Mouse (Mus musculus) layer of hippocampus, adult 2 months (tissue): ENCODE measurements at regions not wholly inside any gene's neighbourhood (a gene's known extent, or its start where the extent isn't known, plus 50 kb on each side); places are given as distances from the start of the nearest gene placed in this dataset.

Experiments used
- DNase-seq, 2 experiments: peaks; one replicate each; pipeline ENCODE4 v3.0.0; 2022; ENCODE audit warnings: low spot score in 2 of 2
- H3K27ac ChIP-seq: fragments of 200-600 bp; 2 replicates; pipeline ENCODE4 v1.8.1; 2022
- H3K4me3 ChIP-seq: fragments of 200-600 bp; 2 replicates; pipeline ENCODE4 v1.8.1; 2022; ENCODE audit warnings: mild to moderate bottlenecking
- CTCF ChIP-seq: fragments of 200-600 bp; conservative IDR thresholded peaks from 2 replicates; pipeline ENCODE4 v1.8.1; 2022; ENCODE audit warnings: antibody characterized with exemption, mild to moderate bottlenecking, moderate library complexity

GRCm38 (mm10) chr13:107944831-107945230 is 99.4 kb upstream of the Smim15 start:
- Histone ChIP-seq H3K4me3 (no peak overlapping the region), H3K27ac (peak overlapping the region; percentile 57; the same call in 1 of the 2 replicates)
- DNase-seq: no peak
- no peak for TF ChIP-seq CTCF

GRCm38 (mm10) chr13:107942979-107943378 is 101.3 kb upstream of the Smim15 start:
- Histone ChIP-seq H3K4me3 (no peak overlapping the region), H3K27ac (no peak overlapping the region)
- no peak for TF ChIP-seq CTCF
- no peak for DNase-seq

GRCm38 (mm10) chr13:107942297-107942962 is 101.8 kb upstream of the Smim15 start:
- no peak for DNase-seq
- TF ChIP-seq CTCF: no peak
- Histone ChIP-seq H3K4me3 (no peak overlapping the region), H3K27ac (no peak overlapping the region)

GRCm38 (mm10) chr13:107939916-107940646 is 104.2 kb upstream of the Smim15 start:
- TF ChIP-seq CTCF: no peak
- H3K27ac ChIP-seq: no peak overlapping the region

GRCm38 (mm10) chr13:107935611-107936010 is 108.6 kb upstream of the Smim15 start:
- Histone ChIP-seq H3K4me3 (no peak overlapping the region), H3K27ac (no peak overlapping the region)
- no peak for TF ChIP-seq CTCF
- DNase-seq: no peak

More at GRCm38 (mm10) chr13:107939916-107940646, 104.2 kb upstream of the Smim15 start:
- no peak for DNase-seq
- H3K4me3 ChIP-seq: no peak overlapping the region

- Histone ChIP-seq H3K27ac (no peak overlapping the region), H3K4me3 (no peak overlapping the region)
- no peak for DNase-seq
- TF ChIP-seq CTCF: no peak
Measured at GRCm38 (mm10) chr13:107934691-107935090, 109.6 kb upstream of the Smim15 start.

GRCm38 (mm10) chr13:107933598-107934571 is 110.4 kb upstream of the Smim15 start:
- TF ChIP-seq CTCF: peak; percentile 44
- Histone ChIP-seq H3K27ac (no peak overlapping the region), H3K4me3 (no peak overlapping the region)
- no peak for DNase-seq

- no peak for DNase-seq
Measured at GRCm38 (mm10) chr13:107932423-107933032, 111.7 kb upstream of the Smim15 start.

GRCm38 (mm10) chr13:107931216-107931615 is 113.0 kb upstream of the Smim15 start:
- Histone ChIP-seq H3K4me3 (no peak overlapping the region), H3K27ac (no peak overlapping the region)
- no peak for DNase-seq
- no peak for TF ChIP-seq CTCF

More at GRCm38 (mm10) chr13:107932423-107933032, 111.7 kb upstream of the Smim15 start:
- no peak overlapping the region for H3K27ac ChIP-seq
- H3K4me3 ChIP-seq: no peak overlapping the region
- TF ChIP-seq CTCF: no peak

- peak; percentile 48 for TF ChIP-seq CTCF
- no peak for DNase-seq
- H3K27ac ChIP-seq: no peak overlapping the region
- H3K4me3 ChIP-seq: no peak overlapping the region
Measured at GRCm38 (mm10) chr13:107927499-107928215, 116.6 kb upstream of the Smim15 start.

- no peak for TF ChIP-seq CTCF
- Histone ChIP-seq H3K4me3 (no peak overlapping the region), H3K27ac (no peak overlapping the region)
- no peak for DNase-seq
Measured at GRCm38 (mm10) chr13:107925470-107925869, 118.8 kb upstream of the Smim15 start.
